Comparison of ENCODE assay signal across 25 mouse cellular contexts in genomic region chr5:42425902-42426301, GRCm38 (mm10).
"Had no signal": no experiment of that assay in that cellular context is flagged by ENCODE, and none has a peak within 500 bp of the region (broad histone marks: within the 10 kb centered on the region; RNA-seq: fewer than 3 reads in every experiment).

No protein-coding gene starts in this region.

- H3K4me1 ChIP-seq: heart, embryonic 10.5 days; heart, embryonic 12.5 days; hindbrain, embryonic 10.5 days; hindbrain, embryonic 13.5 days; hindbrain, embryonic 15.5 days; intestine, embryonic 15.5 days; limb, embryonic 15.5 days had no signal

- H3K27me3 ChIP-seq: heart, embryonic 12.5 days; hindbrain, embryonic 13.5 days; hindbrain, embryonic 15.5 days; intestine, embryonic 15.5 days; limb, embryonic 13.5 days; limb, embryonic 15.5 days had no signal

- ATAC-seq: inflammation-experienced regulatory T-cells, adult 6 months; intestine, embryonic 15.5 days; intestine, postnatal 0 days had no signal

- H3K27ac ChIP-seq: gastrocnemius, adult 2 months; heart, embryonic 10.5 days; hindbrain, embryonic 10.5 days; hindbrain, embryonic 13.5 days; hindbrain, embryonic 15.5 days; intestine, embryonic 15.5 days; layer of hippocampus, adult 2 months; limb, embryonic 13.5 days; limb, embryonic 15.5 days had no signal

- H3K9me3 ChIP-seq: heart, embryonic 10.5 days; heart, embryonic 12.5 days; hindbrain, embryonic 10.5 days; hindbrain, embryonic 13.5 days; hindbrain, embryonic 15.5 days; intestine, embryonic 15.5 days; limb, embryonic 13.5 days; limb, embryonic 15.5 days had no signal

- H3K36me3 ChIP-seq: heart, embryonic 10.5 days; heart, embryonic 12.5 days; hindbrain, embryonic 10.5 days; hindbrain, embryonic 13.5 days; hindbrain, embryonic 15.5 days; intestine, embryonic 15.5 days; limb, embryonic 13.5 days; limb, embryonic 15.5 days had no signal

- DNase-seq: gastrocnemius, adult 2 months; gastrocnemius, postnatal 10 days; gastrocnemius, postnatal 25 days; heart, adult 18-20 months; heart, postnatal 10 days; heart, postnatal 4 days; kidney, adult 18-20 months; kidney, adult 8-10 months; kidney, postnatal 10 days; kidney, postnatal 25 days; kidney, postnatal 4 days; layer of hippocampus, adult 9-11 months; layer of hippocampus, postnatal 36 days; left cerebral cortex, postnatal 4 days had no signal

- H3K4me2 ChIP-seq: heart, embryonic 12.5 days; hindbrain, embryonic 13.5 days; hindbrain, embryonic 15.5 days; intestine, embryonic 15.5 days; limb, embryonic 13.5 days; limb, embryonic 15.5 days had no signal

- H3K9ac ChIP-seq: heart, embryonic 12.5 days; hindbrain, embryonic 13.5 days; hindbrain, embryonic 15.5 days; intestine, embryonic 15.5 days; limb, embryonic 13.5 days; limb, embryonic 15.5 days had no signal

- H3K4me3 ChIP-seq: gastrocnemius, adult 2 months; heart, embryonic 10.5 days; heart, embryonic 12.5 days; hindbrain, embryonic 10.5 days; hindbrain, embryonic 13.5 days; hindbrain, embryonic 15.5 days; intestine, embryonic 15.5 days; layer of hippocampus, adult 2 months; limb, embryonic 13.5 days; limb, embryonic 15.5 days had no signal
